Mouse (Mus musculus): ENCODE data around the gene Bahcc1.

GRCm38 (mm10) chr11:120320156-120320555 lies 87.4 kb downstream of the Bahcc1 start:
- no peak for TF ChIP-seq CTCF (conservative IDR thresholded peaks at IDR 0.05; ENCODE audit: low read length)
- TF ChIP-seq POU5F1 (IDR thresholded peaks at IDR 0.05; ENCODE audit: borderline replicate concordance, low read length), result no peak
- TF ChIP-seq NANOG (IDR thresholded peaks at IDR 0.05; ENCODE audit: borderline replicate concordance, low read length), result no peak

Measured in E14TG2a.4 (cell line).